Mouse (Mus musculus) small intestine, adult 2 months (tissue): ENCODE measurements around the gene Uaca.

ENCODE experiments used
- CTCF ChIP-seq: fragments of 200-500 bp; IDR thresholded peaks from 2 replicates; pipeline ENCODE4 v1.5.1; 2012; ENCODE audit warnings: low read depth, mild to moderate bottlenecking, control low read depth, inconsistent platforms, low read length, moderate library complexity, mixed read lengths; ENCODE audit not compliant: insufficient replicate concordance, insufficient read length; ENCODE audit errors: extremely low read depth
- POLR2A ChIP-seq: fragments of 200-500 bp; IDR thresholded peaks from 2 replicates; pipeline ENCODE4 v1.6.1; 2012; ENCODE audit warnings: low read depth, mild to moderate bottlenecking, control low read depth, inconsistent platforms, low read length, moderate library complexity

GRCm38 (mm10) chr9:60830079-60830478 lies 35.7 kb downstream of the Uaca start:
- TF ChIP-seq CTCF (no peak), POLR2A (no peak)
